ENCODE assay signal across 9 mouse cellular contexts in the genomic region with DNA sequence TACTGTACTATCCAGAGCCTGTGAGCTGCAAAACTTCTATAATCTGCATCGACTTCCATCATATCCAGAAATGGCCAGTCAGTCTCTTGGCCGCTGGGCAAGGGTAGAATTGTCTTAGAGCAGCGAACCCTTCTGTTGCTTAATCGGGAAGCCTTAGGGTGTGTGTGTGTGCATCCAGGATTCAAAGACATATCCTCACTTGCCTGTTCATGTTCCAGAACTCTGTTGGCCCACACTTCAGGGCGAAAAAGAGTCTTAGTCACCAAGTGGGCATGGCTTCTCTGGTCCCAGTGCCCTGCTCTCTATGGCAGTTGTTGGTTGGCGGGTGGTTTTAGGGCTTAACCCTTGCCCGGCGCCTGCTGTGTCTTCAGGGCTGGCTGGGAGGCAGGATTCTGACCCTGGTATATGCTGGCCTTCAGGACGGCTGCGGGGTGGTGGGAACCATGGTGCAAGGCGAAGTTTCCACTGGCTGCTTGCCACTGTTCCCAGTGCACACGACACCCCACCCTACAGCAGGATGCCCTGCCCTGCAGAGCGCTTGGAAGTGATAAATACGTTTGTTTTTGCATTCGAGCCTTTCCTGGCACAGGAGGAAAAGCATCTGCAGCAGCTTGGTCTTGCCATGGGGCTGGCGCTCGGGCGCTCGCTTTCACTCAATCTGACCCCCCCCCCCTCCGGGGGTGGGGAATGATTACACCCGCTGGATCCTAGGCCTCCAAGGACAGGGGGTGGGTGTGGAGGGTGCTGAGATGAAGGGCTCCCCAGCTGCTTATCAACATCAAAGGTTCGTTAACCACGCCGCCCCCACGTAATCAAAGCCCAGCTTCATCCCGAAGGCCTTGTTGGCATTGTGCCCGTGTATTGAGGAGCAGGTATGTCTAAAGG. TPM values are rescaled to one million over a fixed set of nuclear protein-coding genes. Genes with fewer than 3 reads are reported as not detected.
DNase-seq lines count a peak whose midpoint lies in the region; ATAC-seq lines count a peak whose summit lies in the region.
"Had no signal": no experiment of that assay in that cellular context is flagged by ENCODE, and none has a peak within 500 bp of the region (broad histone marks: within the 10 kb centered on the region; RNA-seq: fewer than 3 reads in every experiment).

No protein-coding gene starts in this region.

- H3K27me3 ChIP-seq in midbrain, embryonic 10.5 days (ENCODE audit: low read depth, poor library complexity, severe bottlenecking), result 0 out of 2 replicates have a peak, but pooled peaks cover 2% of the 10 kb centered on the region
- no peaks in the 10 kb centered on the region for H3K27me3 ChIP-seq in midbrain, embryonic 13.5 days
- no peaks in the 10 kb centered on the region for H3K27me3 ChIP-seq in heart, embryonic 14.5 days (ENCODE audit: control insufficient read depth, insufficient read depth, low read length)
- H3K27me3 ChIP-seq: Patski had no signal

- H3K27ac ChIP-seq in midbrain, embryonic 10.5 days (replicated peaks), result 0 out of 2 replicates have a peak overlapping the region, but pooled peaks have one; percentile 4
- no peak overlapping the region for H3K27ac ChIP-seq in midbrain, embryonic 13.5 days
- peak overlapping the region; percentile 36 to 57; a peak in 3 of 4 replicates for H3K27ac ChIP-seq in heart, embryonic 14.5 days (replicated peaks in 1 of 2; ENCODE audit: control insufficient read depth in 1 of 2, insufficient read depth in 1 of 2, low read depth in 2 of 2, low read length in 2 of 2)

- H3K36me3 ChIP-seq in midbrain, embryonic 10.5 days, result no peaks in the 10 kb centered on the region
- H3K36me3 ChIP-seq in midbrain, embryonic 13.5 days, result no peaks in the 10 kb centered on the region
- no peaks in the 10 kb centered on the region for H3K36me3 ChIP-seq in heart, embryonic 14.5 days (ENCODE audit: control insufficient read depth, insufficient read depth, low read length)

- no peak for ATAC-seq in midbrain, embryonic 13.5 days
- ATAC-seq in erythroid progenitor cell, adult 5-6 weeks (replicated peaks; ENCODE audit: low FRiP score, poor library complexity, severe bottlenecking), result 0 out of 2 replicates have a peak, but pooled peaks have one; percentile 30
- peak; percentile 84 for ATAC-seq in heart, embryonic 14.5 days (ENCODE audit: insufficient number of reproducible peaks, insufficient read depth, low FRiP score, low read depth)
- ATAC-seq: Patski had no signal

- no peak for DNase-seq in midbrain, embryonic 10.5 days (ENCODE audit: low spot score)
- peak; percentile 68 to 75 for DNase-seq in kidney, postnatal 36 days
- DNase-seq in ovary, adult 18-20 months (ENCODE audit: low spot score), result peak; percentile 84
- DNase-seq in frontal cortex, adult 2 months (ENCODE audit: extremely low spot score in 1 of 2, low spot score in 1 of 2), result no peak
- DNase-seq in right cerebral cortex, postnatal 36 days (ENCODE audit: low spot score in 2 of 2), result no peak

- H3K4me1 ChIP-seq in midbrain, embryonic 10.5 days, result peaks cover 20% of the 10 kb centered on the region; the same call in 1 of the 2 replicates
- peaks cover 8% of the 10 kb centered on the region for H3K4me1 ChIP-seq in midbrain, embryonic 13.5 days (replicated peaks)
- peaks cover 17 to 18% of the 10 kb centered on the region in 2 experiments for H3K4me1 ChIP-seq in heart, embryonic 14.5 days (ENCODE audit: control insufficient read depth in 2 of 2, insufficient read depth in 2 of 2, low read length in 2 of 2)

- no peak overlapping the region for H3K4me3 ChIP-seq in midbrain, embryonic 10.5 days
- H3K4me3 ChIP-seq in midbrain, embryonic 13.5 days (replicated peaks), result no peak overlapping the region
- H3K4me3 ChIP-seq in heart, embryonic 14.5 days (ENCODE audit: control insufficient read depth in 1 of 2, insufficient read depth in 1 of 2, low read depth in 1 of 2, low read length in 2 of 2), result no peak overlapping the region

- H3K9me3 ChIP-seq in midbrain, embryonic 10.5 days (replicated peaks), result no peaks in the 10 kb centered on the region
- no peaks in the 10 kb centered on the region for H3K9me3 ChIP-seq in midbrain, embryonic 13.5 days
- no peaks in the 10 kb centered on the region for H3K9me3 ChIP-seq in heart, embryonic 14.5 days (ENCODE audit: control insufficient read depth, low read length)

- WGBS in midbrain, embryonic 10.5 days, result 72% methylated on average over 27 of the region's 27 CpGs
- 74% methylated on average over 27 of the region's 27 CpGs for WGBS in midbrain, embryonic 13.5 days
- 29% methylated on average over 27 of the region's 27 CpGs for WGBS in heart, embryonic 14.5 days

- H3K9ac ChIP-seq in midbrain, embryonic 13.5 days (replicated peaks), result no peak overlapping the region
- peak overlapping the region; percentile 10; the same call in 1 of the 2 replicates for H3K9ac ChIP-seq in heart, embryonic 14.5 days (ENCODE audit: low read length)

- H3K4me2 ChIP-seq in midbrain, embryonic 13.5 days (replicated peaks), result no peak overlapping the region
- H3K4me2 ChIP-seq in heart, embryonic 14.5 days (ENCODE audit: low read length), result peak overlapping the region; percentile 51

RNA-seq across cellular contexts. Expression of gene Itga6, which starts 54.9 kb away (rescaled TPM):
- 25.3 and 34.3 TPM in 2 replicates for polyA plus RNA-seq in midbrain, embryonic 10.5 days (2016; fragmentation: Nextera tagmentation; extraction: Ambion mirVana)
- 17.6 and 19.6 TPM in 2 replicates for polyA plus RNA-seq in midbrain, embryonic 13.5 days (2015; fragmentation: Nextera tagmentation; extraction: Ambion mirVana)
- 4.7 and 9.6 TPM in 2 replicates for total RNA-seq in erythroid progenitor cell, adult 5-6 weeks (2015; ENCODE audit: low replicate concordance)
- 3.6 and 7.6 TPM in 2 replicates for total RNA-seq in erythroid progenitor cell, adult 5-6 weeks (2017; ENCODE audit: low replicate concordance)
- 96.4 and 103 TPM in 2 replicates for polyA plus RNA-seq in heart, embryonic 14.5 days (2014; fragmentation: Nextera tagmentation; extraction: Ambion mirVana)
- 28.1 and 32.4 TPM in 2 replicates for polyA plus RNA-seq in frontal cortex, adult 2 months (2012; rRNA removed)

Comparison
In these comparisons a context has a peak if more than half of its experiments do, and no peak if none do; other contexts are left out.
1. DNase-seq: peak in kidney, postnatal 36 days (2 of 2) and ovary, adult 18-20 months (single experiment); none in midbrain, embryonic 10.5 days (single experiment), frontal cortex, adult 2 months (0 of 2) and right cerebral cortex, postnatal 36 days (0 of 2).